Mouse (Mus musculus) Muller cell, postnatal 12 days (primary cell): Measurements from ENCODE around the gene Mcub.

ENCODE experiments used
- DNase-seq: peaks from one replicate; pipeline ENCODE4 v3.0.0-alpha.2; 2015; ENCODE audit errors: inconsistent ontology term

The Mcub gene

GRCm38 (mm10) chr3:129969432-129970395 is at the start of gene Mcub:
Mcub (minus strand) TSS chr3:129970206.
- peak; percentile 85 for DNase-seq

GRCm38 (mm10) chr3:130012943-130013342 is 42.9 kb upstream of the Mcub start:
- no peak for DNase-seq

GRCm38 (mm10) chr3:130011236-130011635 is 41.2 kb upstream of the Mcub start:
- no peak for DNase-seq

- no peak for DNase-seq
These were observed 36.1 kb upstream of the Mcub start for GRCm38 (mm10) chr3:130006141-130006540.

- DNase-seq = no peak
These were observed 30.9 kb upstream of the Mcub start for GRCm38 (mm10) chr3:130000926-130001325.

GRCm38 (mm10) chr3:129998526-129998925 is 28.5 kb upstream of the Mcub start:
- DNase-seq = no peak

- DNase-seq = peak; percentile 19
These were observed 28.0 kb upstream of the Mcub start for GRCm38 (mm10) chr3:129998001-129998400.

GRCm38 (mm10) chr3:129997324-129997723 is 27.3 kb upstream of the Mcub start:
- no peak for DNase-seq

- DNase-seq = no peak
These were observed 17.3 kb upstream of the Mcub start for GRCm38 (mm10) chr3:129987297-129987696.

GRCm38 (mm10) chr3:129985335-129985734 is 15.3 kb upstream of the Mcub start:
- DNase-seq = no peak

GRCm38 (mm10) chr3:129984797-129985196 is 14.8 kb upstream of the Mcub start:
- DNase-seq = no peak

GRCm38 (mm10) chr3:129982271-129982670 is 12.3 kb upstream of the Mcub start:
- no peak for DNase-seq

- no peak for DNase-seq
These were observed 11.8 kb upstream of the Mcub start for GRCm38 (mm10) chr3:129981756-129982155.

GRCm38 (mm10) chr3:129979510-129979909 is 9.5 kb upstream of the Mcub start:
- no peak for DNase-seq

- DNase-seq = no peak
These were observed 8.7 kb upstream of the Mcub start for GRCm38 (mm10) chr3:129978716-129979115.

GRCm38 (mm10) chr3:129976317-129976716 is 6.3 kb upstream of the Mcub start:
- DNase-seq = no peak

GRCm38 (mm10) chr3:129970529-129971515 is 816 bp upstream of the Mcub start:
- peak; percentile 76 for DNase-seq

GRCm38 (mm10) chr3:129969031-129969430 is 975 bp downstream of the Mcub start:
- no peak for DNase-seq

GRCm38 (mm10) chr3:129967874-129968273 is 2.1 kb downstream of the Mcub start:
- DNase-seq = no peak

GRCm38 (mm10) chr3:129964681-129965080 is 5.3 kb downstream of the Mcub start:
- DNase-seq = no peak

- peak; percentile 27 for DNase-seq
These were observed 7.5 kb downstream of the Mcub start for GRCm38 (mm10) chr3:129962533-129962932.

- DNase-seq = no peak
These were observed 16.7 kb downstream of the Mcub start for GRCm38 (mm10) chr3:129953296-129953695.
